Mouse (Mus musculus): ENCODE data around the gene Arv1.

Gene Arv1

GRCm38 (mm10) chr8:124732828-124733227 is 10.9 kb downstream of the Arv1 start:
- no peak for DNase-seq

- no peak for DNase-seq
Observed at GRCm38 (mm10) chr8:124735371-124735911, 13.5 kb downstream of the Arv1 start.

DNA sequence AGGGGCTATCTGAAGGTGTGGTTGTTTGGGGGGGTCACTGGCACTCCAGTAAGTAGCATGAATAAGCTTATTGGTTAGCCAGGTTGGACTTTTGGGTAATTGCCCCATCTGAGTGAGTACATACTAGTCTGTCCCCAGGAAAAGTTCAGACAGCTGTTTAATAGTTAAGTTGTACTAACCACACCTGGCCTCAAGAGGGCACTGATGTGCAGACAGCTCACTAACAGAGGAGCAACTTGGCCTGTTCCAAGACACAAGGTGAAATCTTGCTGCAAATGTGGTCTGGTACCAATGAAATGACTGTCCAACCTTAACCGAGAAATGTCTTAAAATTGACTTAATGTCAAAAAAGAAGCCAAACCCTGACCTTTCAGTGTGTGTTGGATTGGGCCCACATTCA is 17.3 kb downstream of the Arv1 start:
- DNase-seq, result peak; percentile 56

GRCm38 (mm10) chr8:124746661-124747060 is 24.7 kb downstream of the Arv1 start:
- no peak for DNase-seq

GRCm38 (mm10) chr8:124751191-124751590 is 29.3 kb downstream of the Arv1 start:
- DNase-seq, result no peak

DNA sequence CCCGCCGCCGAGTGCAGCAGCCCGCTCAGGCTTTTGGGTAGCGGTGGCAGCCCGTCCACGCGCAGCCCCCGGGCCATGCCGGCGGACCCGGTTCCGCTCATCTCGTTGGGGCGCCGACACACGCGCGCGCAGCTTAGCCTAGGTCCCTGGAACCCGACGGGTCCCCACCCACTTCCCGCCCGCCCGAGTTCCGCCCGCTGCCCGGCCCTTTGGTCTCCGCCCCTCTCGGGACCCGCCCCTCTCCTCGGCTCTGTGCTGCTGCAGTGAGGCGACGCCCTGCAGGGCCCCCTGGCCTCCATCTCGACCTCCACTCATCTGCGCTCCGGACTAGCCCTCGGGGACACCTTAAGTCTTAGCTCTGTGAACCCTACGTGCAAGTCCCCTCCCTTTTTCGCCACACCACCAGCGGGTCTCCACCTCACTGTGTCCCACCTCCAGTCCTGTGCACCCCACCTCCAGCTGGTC is 29.8 kb downstream of the Arv1 start, which contains the start of gene Fam89a:
Gene Fam89a, minus strand, starts transcription at position 124 of the 465 bp plus-strand sequence.
- peak; percentile 11 for DNase-seq

GRCm38 (mm10) chr8:124752325-124752862 is 30.5 kb downstream of the Arv1 start:
- DNase-seq, result no peak

DNA sequence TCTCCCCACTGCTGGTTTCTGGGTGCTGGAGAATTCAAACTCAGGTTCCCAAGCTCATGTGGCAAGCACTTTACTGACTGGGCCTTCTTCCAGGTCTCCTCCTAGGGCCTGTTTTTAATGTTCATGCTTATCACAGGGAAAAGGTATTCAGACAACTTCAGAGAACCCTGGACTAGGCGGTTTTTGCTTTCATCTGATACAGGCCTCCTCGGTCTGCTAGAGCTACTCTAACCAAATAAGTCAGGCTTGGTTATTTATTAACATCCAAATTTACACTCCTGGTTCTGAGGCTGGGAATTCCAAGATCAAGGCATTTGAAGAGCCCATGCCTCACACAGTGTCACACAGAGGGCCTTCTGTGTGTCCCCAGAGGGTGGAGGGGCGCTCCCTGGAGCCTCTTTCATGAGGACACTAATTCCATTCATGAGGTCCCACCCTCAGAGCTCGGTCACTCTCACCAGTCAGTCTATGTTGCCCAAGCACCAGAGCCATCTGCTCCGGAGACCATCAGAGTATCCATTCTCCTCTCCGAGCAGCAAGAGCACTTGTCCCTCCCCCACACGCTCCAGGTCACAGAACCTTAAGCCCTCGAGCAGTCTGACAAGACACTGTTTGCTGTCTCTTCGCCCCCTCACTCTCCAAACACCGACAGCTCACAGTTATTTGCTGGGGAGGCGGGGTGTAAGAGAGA is 32.3 kb downstream of the Arv1 start:
- peak; percentile 44 for DNase-seq

DNA sequence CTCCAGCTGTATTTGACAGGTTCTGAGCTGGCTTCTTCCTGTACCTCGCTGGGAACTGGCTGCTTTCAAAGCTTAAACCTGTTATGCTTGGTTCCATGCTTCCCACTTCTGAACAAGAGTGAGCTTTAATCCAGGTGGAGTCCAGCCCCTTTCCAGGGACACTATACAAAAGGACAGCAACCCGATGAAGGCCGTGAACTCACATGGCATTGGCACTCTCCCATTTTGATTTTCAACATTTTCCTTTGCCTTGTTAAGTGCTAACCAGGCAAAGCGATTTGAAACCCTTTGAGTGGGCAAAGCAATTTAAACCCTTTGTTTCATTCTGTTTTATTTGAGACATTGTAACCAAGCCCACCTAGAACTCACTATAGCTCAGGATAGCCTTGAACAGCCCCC is 32.9 kb downstream of the Arv1 start:
- no peak for DNase-seq

DNA sequence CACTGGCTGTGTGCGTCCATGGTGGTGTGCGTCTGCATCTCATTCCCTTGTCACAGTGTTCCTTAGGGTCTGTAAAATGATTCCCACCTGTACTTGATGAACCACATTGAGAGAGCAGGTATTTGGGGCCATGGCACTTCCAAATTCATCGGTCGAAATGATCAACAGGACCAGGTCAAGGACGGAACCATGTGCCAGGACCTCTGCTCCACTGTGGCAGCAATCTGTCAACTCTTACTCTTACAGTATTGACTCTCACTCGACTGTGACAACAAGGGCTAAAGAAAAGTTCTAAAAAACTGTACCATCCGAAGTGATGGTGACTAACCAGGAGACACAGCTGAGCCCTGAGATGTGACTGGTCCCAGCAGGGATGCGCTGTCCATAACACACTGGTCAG is 33.5 kb downstream of the Arv1 start:
- no peak for DNase-seq

DNA sequence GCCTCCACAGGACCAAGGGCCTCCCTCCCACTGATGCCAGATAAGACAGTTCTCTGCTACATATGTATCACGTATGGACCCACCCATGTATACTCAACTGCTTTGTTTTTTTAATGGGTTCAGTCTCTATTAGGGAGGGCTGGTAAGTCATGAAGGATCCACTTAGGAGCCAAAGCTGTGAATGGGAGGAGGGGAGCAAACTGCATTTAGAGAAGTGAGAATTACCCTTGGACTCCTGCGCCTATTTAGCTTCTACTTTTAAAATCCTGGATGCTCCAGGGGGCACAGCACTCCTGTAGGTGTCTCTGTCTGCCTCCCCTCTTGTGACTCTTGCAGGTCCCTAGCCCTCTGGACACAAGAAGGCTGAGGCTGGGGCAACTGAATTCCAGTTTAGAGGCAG is 34.2 kb downstream of the Arv1 start:
- DNase-seq, result no peak

DNA sequence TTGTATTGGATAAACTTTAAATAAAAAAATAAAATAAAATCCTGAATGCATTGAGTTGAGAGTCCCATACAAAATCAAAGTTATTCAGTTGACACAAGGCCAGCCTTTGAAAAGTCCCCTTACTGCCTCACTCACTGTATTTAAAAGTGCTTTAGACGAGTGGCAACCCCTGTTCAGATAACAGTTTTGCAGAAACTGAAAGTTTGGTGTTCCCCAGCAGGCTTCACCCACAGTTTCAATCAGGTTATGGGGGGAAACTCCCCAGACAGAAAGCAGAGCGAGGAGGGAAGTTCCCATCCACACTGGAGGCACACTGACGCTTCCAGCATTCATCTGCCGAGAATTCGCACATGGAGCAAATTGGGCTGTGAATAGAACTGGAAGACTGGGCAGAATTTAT is 34.7 kb downstream of the Arv1 start:
- DNase-seq, result no peak

GRCm38 (mm10) chr8:124758544-124758943 is 36.6 kb downstream of the Arv1 start:
- DNase-seq, result peak; percentile 30

- no peak for DNase-seq
Observed at GRCm38 (mm10) chr8:124763061-124763460, 41.1 kb downstream of the Arv1 start.

GRCm38 (mm10) chr8:124772389-124772788 is 50.5 kb downstream of the Arv1 start:
- no peak for DNase-seq

DNA sequence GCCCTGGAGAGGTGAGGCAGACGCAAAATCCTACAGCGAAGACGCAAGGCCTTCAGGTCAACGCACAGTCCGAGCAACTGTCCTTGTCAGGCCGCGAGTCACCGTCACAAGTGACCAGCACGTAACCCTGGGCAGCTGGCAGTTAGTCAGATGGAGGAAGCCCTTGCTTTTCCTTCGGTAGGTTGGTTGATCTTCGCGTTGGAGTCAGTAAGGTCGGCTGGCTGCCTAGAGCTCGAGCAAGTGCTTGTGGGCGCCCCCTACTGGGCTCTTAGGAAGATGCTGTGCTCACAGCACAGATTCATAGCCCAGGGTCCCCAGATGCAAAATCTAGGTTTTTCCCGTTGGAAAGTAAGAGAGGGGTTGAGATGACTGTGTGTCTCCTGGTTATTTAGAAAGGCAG is 53.8 kb downstream of the Arv1 start:
- DNase-seq, result peak; percentile 72

DNA sequence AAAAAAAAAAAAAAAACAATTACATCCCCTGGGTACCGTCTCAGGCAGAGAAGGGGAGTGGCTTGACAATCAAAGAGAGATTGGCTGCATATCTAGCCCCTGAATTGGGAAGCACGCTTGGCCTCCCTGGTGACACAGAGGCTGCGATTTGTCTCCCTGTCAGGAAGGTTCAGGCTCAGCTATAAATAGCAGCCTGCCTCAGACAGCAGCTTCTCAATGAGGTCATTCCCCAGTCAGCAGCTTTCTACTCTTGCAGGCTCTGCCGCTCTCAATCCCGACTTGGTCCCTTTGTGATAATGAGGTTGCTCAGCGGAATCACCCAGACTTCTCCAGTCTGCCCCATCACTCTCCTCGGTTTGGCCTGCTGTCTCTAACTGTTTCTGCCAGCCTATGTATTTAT is 58.3 kb downstream of the Arv1 start:
- DNase-seq, result no peak

- no peak for DNase-seq
Observed at GRCm38 (mm10) chr8:124782431-124782830, 60.5 kb downstream of the Arv1 start.

DNA sequence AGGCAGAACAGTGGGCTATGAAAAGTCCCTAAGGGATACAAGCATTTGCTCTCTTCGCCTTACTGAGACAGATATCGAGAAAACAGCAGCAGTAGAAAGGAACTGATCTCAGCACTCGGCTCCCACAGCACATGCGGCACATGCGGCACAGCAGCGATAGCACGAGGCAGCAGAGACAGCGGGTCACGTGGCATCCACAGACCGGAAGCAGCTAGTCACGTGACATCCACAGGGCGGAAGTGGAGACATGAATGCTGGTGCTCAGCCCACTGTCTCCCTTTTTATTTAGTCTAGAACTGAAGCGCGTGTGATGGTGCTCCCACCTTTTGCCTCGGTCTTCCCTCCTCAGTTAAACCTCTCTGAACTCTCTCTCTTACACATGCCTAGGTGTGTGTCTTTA is 61.3 kb downstream of the Arv1 start:
- DNase-seq, result no peak

Measured in kidney, adult 9 months (tissue).